Mouse (Mus musculus) forebrain, embryonic 15.5 days (tissue): ENCODE measurements around the gene Myo5a. TPM values are rescaled to one million over a fixed set of nuclear protein-coding genes. Genes with fewer than 3 reads are reported as not detected.

Experiments
- ATAC-seq: fragments of 200-750 bp; cut with Nextera tagmentation; replicated peaks from 2 replicates; pipeline ENCODE4 v1.8.0; 2017; ENCODE audit warnings: mild to moderate bottlenecking, moderate TSS enrichment, moderate library complexity
- H3K27ac ChIP-seq: fragments of 300-500 bp; sonication (generic); replicated peaks from 2 replicates; pipeline ENCODE4 v1.5.1; 2015; ENCODE audit warnings: mild to moderate bottlenecking, inconsistent platforms
- H3K27me3 ChIP-seq: fragments of 300-500 bp; sonication (generic); 2 replicates; pipeline ENCODE4 v1.6.1; 2015; ENCODE audit warnings: inconsistent platforms
- H3K36me3 ChIP-seq: fragments of 300-500 bp; sonication (generic); 2 replicates; pipeline ENCODE4 v1.6.1; 2015; ENCODE audit warnings: mild to moderate bottlenecking, inconsistent platforms
- H3K4me1 ChIP-seq: fragments of 300-500 bp; sonication (generic); 2 replicates; pipeline ENCODE4 v1.6.1; 2015; ENCODE audit warnings: inconsistent platforms
- H3K4me2 ChIP-seq: fragments of 300-500 bp; sonication (generic); replicated peaks from 2 replicates; pipeline ENCODE4 v1.6.1; 2015; ENCODE audit warnings: mild to moderate bottlenecking, inconsistent platforms
- H3K4me3 ChIP-seq: fragments of 300-500 bp; sonication (generic); 2 replicates; pipeline ENCODE4 v1.5.1; 2015; ENCODE audit warnings: mild to moderate bottlenecking, inconsistent platforms
- H3K9ac ChIP-seq: fragments of 300-500 bp; sonication (generic); replicated peaks from 2 replicates; pipeline ENCODE4 v1.6.1; 2015; ENCODE audit warnings: mild to moderate bottlenecking, inconsistent platforms
- H3K9me3 ChIP-seq: fragments of 300-500 bp; sonication (generic); 2 replicates; pipeline ENCODE4 v1.6.1; 2016; ENCODE audit warnings: inconsistent platforms
- WGBS: fragments of 180-500 bp; shearing (Covaris S2); methylation state at CpG from one replicate; pipeline ENCODE4 v1.1.7; 2015; ENCODE audit warnings: mixed read lengths; 5-methylcytosine and 5-hydroxymethylcytosine counted together
- polyA plus RNA-seq: library from polyadenylated mRNA; unstranded; fragments of >200 nt; fragmentation: Nextera tagmentation; extraction: Ambion mirVana; gene quantifications from 2 replicates; pipeline ENCODE4 v1.2.1, GENCODE M21; 2015

Gene Myo5a
- polyA plus RNA-seq, 1 experiment from 2014 or later: 33.5 TPM

- Histone ChIP-seq H3K9me3 (no peaks in the 10 kb centered on the region), H3K27me3 (no peaks in the 10 kb centered on the region), H3K4me2 (no peak overlapping the region), H3K4me3 (no peak overlapping the region), H3K4me1 (peaks cover 5% of the 10 kb centered on the region; the same call in 1 of the 2 replicates), H3K36me3 (peaks cover 51% of the 10 kb centered on the region), H3K27ac (no peak overlapping the region), H3K9ac (no peak overlapping the region)
- no peak for ATAC-seq
- 22% methylated on average over 5 of the region's 5 CpGs for WGBS
Measured at GRCm38 (mm10) chr9:75146911-75147310, 76.1 kb downstream of the Myo5a start.

GRCm38 (mm10) chr9:75160525-75160924, 89.7 kb downstream of the Myo5a start:
- 90% methylated on average over 6 of the region's 6 CpGs for WGBS
- peaks cover 51% of the 10 kb centered on the region for H3K36me3 ChIP-seq
- H3K27me3 ChIP-seq: no peaks in the 10 kb centered on the region

GRCm38 (mm10) chr9:75163650-75164049, 92.8 kb downstream of the Myo5a start:
- H3K36me3 ChIP-seq: peaks cover 56% of the 10 kb centered on the region
- H3K27ac ChIP-seq: no peak overlapping the region
- no peak overlapping the region for H3K4me2 ChIP-seq
- H3K9me3 ChIP-seq: no peaks in the 10 kb centered on the region
- no peaks in the 10 kb centered on the region for H3K4me1 ChIP-seq
- ATAC-seq: no peak
- no peaks in the 10 kb centered on the region for H3K27me3 ChIP-seq
- H3K9ac ChIP-seq: no peak overlapping the region
- H3K4me3 ChIP-seq: no peak overlapping the region

More at GRCm38 (mm10) chr9:75160525-75160924, 89.7 kb downstream of the Myo5a start:
- no peaks in the 10 kb centered on the region for H3K4me1 ChIP-seq
- H3K9ac ChIP-seq: no peak overlapping the region
- no peak for ATAC-seq
- H3K4me2 ChIP-seq: no peak overlapping the region
- H3K9me3 ChIP-seq: no peaks in the 10 kb centered on the region
- H3K27ac ChIP-seq: no peak overlapping the region
- H3K4me3 ChIP-seq: no peak overlapping the region

GRCm38 (mm10) chr9:75171721-75172120, 100.9 kb downstream of the Myo5a start:
- Histone ChIP-seq H3K4me2 (no peak overlapping the region), H3K27me3 (no peaks in the 10 kb centered on the region), H3K4me1 (no peaks in the 10 kb centered on the region), H3K27ac (no peak overlapping the region), H3K9ac (no peak overlapping the region), H3K9me3 (no peaks in the 10 kb centered on the region), H3K36me3 (peaks cover 72% of the 10 kb centered on the region), H3K4me3 (no peak overlapping the region)
- WGBS: 94% methylated on average over 3 of the region's 3 CpGs
- ATAC-seq: no peak

GRCm38 (mm10) chr9:75187646-75188260, 116.9 kb downstream of the Myo5a start:
- Histone ChIP-seq H3K4me3 (no peak overlapping the region), H3K27me3 (no peaks in the 10 kb centered on the region), H3K9ac (no peak overlapping the region), H3K36me3 (peaks cover 64% of the 10 kb centered on the region), H3K27ac (no peak overlapping the region), H3K4me1 (no peaks in the 10 kb centered on the region; the same call in 1 of the 2 replicates), H3K9me3 (no peaks in the 10 kb centered on the region), H3K4me2 (no peak overlapping the region)
- no peak for ATAC-seq
- WGBS: 72% methylated on average over 3 of the region's 3 CpGs

GRCm38 (mm10) chr9:75193858-75194257, 123.0 kb downstream of the Myo5a start:
- 48% methylated on average over 4 of the region's 4 CpGs for WGBS
- H3K4me2 ChIP-seq: no peak overlapping the region
- H3K27ac ChIP-seq: no peak overlapping the region
- no peaks in the 10 kb centered on the region for H3K4me1 ChIP-seq
- no peak overlapping the region for H3K9ac ChIP-seq
- H3K27me3 ChIP-seq: no peaks in the 10 kb centered on the region
- H3K36me3 ChIP-seq: peaks cover 51% of the 10 kb centered on the region
- H3K4me3 ChIP-seq: no peak overlapping the region
- no peaks in the 10 kb centered on the region for H3K9me3 ChIP-seq
- ATAC-seq: no peak

- Histone ChIP-seq H3K9me3 (no peaks in the 10 kb centered on the region), H3K4me3 (no peak overlapping the region), H3K4me2 (no peak overlapping the region), H3K36me3 (peaks cover 55% of the 10 kb centered on the region), H3K9ac (no peak overlapping the region), H3K27me3 (no peaks in the 10 kb centered on the region), H3K4me1 (no peaks in the 10 kb centered on the region), H3K27ac (no peak overlapping the region)
- ATAC-seq: no peak
- WGBS: 77% methylated on average over 2 of the region's 2 CpGs
Measured at GRCm38 (mm10) chr9:75196335-75196734, 125.5 kb downstream of the Myo5a start.

- Histone ChIP-seq H3K27ac (0 out of 2 replicates have a peak overlapping the region, but pooled peaks have one; percentile 38), H3K4me2 (no peak overlapping the region), H3K27me3 (no peaks in the 10 kb centered on the region), H3K4me1 (no peaks in the 10 kb centered on the region), H3K9ac (no peak overlapping the region), H3K4me3 (no peak overlapping the region), H3K36me3 (peaks cover 58% of the 10 kb centered on the region), H3K9me3 (no peaks in the 10 kb centered on the region)
- WGBS: 35% methylated on average over 6 of the region's 6 CpGs
- ATAC-seq: peak; percentile 63
Measured at GRCm38 (mm10) chr9:75197297-75197696, 126.5 kb downstream of the Myo5a start.

GRCm38 (mm10) chr9:75201506-75201905, 130.7 kb downstream of the Myo5a start:
- peaks cover 68% of the 10 kb centered on the region for H3K36me3 ChIP-seq
- H3K27ac ChIP-seq: no peak overlapping the region
- no peak overlapping the region for H3K4me3 ChIP-seq
- H3K4me2 ChIP-seq: no peak overlapping the region
- no peak for ATAC-seq
- no peaks in the 10 kb centered on the region for H3K4me1 ChIP-seq
- H3K9me3 ChIP-seq: no peaks in the 10 kb centered on the region
- no peaks in the 10 kb centered on the region for H3K27me3 ChIP-seq
- 98% methylated on average over 1 of the region's 1 CpGs for WGBS
- H3K9ac ChIP-seq: no peak overlapping the region

GRCm38 (mm10) chr9:75202036-75202435, 131.2 kb downstream of the Myo5a start:
- H3K36me3 ChIP-seq: peaks cover 68% of the 10 kb centered on the region

GRCm38 (mm10) chr9:75209246-75209645, 138.4 kb downstream of the Myo5a start:
- whole genome bisulfite sequencing: 90% methylated on average over 1 of the region's 1 CpGs
- Histone ChIP-seq H3K27me3 (no peaks in the 10 kb centered on the region), H3K4me3 (no peak overlapping the region), H3K36me3 (peaks cover 59% of the 10 kb centered on the region), H3K4me2 (no peak overlapping the region), H3K9me3 (no peaks in the 10 kb centered on the region), H3K27ac (no peak overlapping the region), H3K4me1 (no peaks in the 10 kb centered on the region), H3K9ac (no peak overlapping the region)
- ATAC-seq: no peak

More at GRCm38 (mm10) chr9:75202036-75202435, 131.2 kb downstream of the Myo5a start:
- WGBS: 92% methylated on average over 2 of the region's 2 CpGs
- Histone ChIP-seq H3K27ac (no peak overlapping the region), H3K4me1 (no peaks in the 10 kb centered on the region), H3K9me3 (no peaks in the 10 kb centered on the region), H3K27me3 (no peaks in the 10 kb centered on the region), H3K9ac (no peak overlapping the region), H3K4me2 (no peak overlapping the region), H3K4me3 (no peak overlapping the region)
- ATAC-seq: no peak

- 88% methylated on average over 2 of the region's 2 CpGs for WGBS
- H3K36me3 ChIP-seq: peaks cover 58% of the 10 kb centered on the region
- H3K9ac ChIP-seq: no peak overlapping the region
- H3K4me1 ChIP-seq: no peaks in the 10 kb centered on the region; the same call in 1 of the 2 replicates
- H3K27ac ChIP-seq: no peak overlapping the region
- no peak overlapping the region for H3K4me2 ChIP-seq
- H3K27me3 ChIP-seq: no peaks in the 10 kb centered on the region
- no peaks in the 10 kb centered on the region for H3K9me3 ChIP-seq
- no peak for ATAC-seq
- H3K4me3 ChIP-seq: no peak overlapping the region
Measured at GRCm38 (mm10) chr9:75210269-75210668, 139.5 kb downstream of the Myo5a start.
